Mouse (Mus musculus): ENCODE measurements around the gene Pld2. TPM values are rescaled to one million over a fixed set of nuclear protein-coding genes. Genes with fewer than 3 reads are reported as not detected.
A peak's percentile ranks its signal among the peaks of the same experiment; 100 is the strongest.

Pld2 gene
- total and polyA plus RNA-seq, 3 experiments = 4.3 to 15.1 (median 5.8) TPM

GRCm38 (mm10) chr11:70597301-70597700 lies 57.4 kb downstream of the Pld2 start:
- Histone ChIP-seq H3K27me3 (ENCODE audit: control insufficient read depth, insufficient read depth, low read length) (no peaks in the 10 kb centered on the region), H3K4me3 (no peak overlapping the region), H3K36me3 (ENCODE audit: control insufficient read depth, insufficient read depth, low read length) (no peaks in the 10 kb centered on the region; the same call in 1 of the 2 replicates), H3K79me2 (replicated peaks; ENCODE audit: control insufficient read depth, insufficient read depth, low read length) (no peaks in the 10 kb centered on the region), H3K9ac (ENCODE audit: low read depth, low read length) (no peak overlapping the region), H3K4me1 (ENCODE audit: control insufficient read depth, insufficient read depth, low read length) (peaks cover 14% of the 10 kb centered on the region), H3K27ac (no peak overlapping the region; the same call in 1 of the 2 replicates)
- DNase-seq = no peak
- WGBS = 59% methylated on average over 6 of the region's 6 CpGs
- intact Hi-C loops (cut with DNase I) = no loop called here
- TF ChIP-seq EP300 (IDR thresholded peaks at IDR 0.05; ENCODE audit: insufficient read depth, low read depth, low read length) = no peak
- TF ChIP-seq CTCF (IDR thresholded peaks at IDR 0.05) = no peak
- no peak for TF ChIP-seq POLR2A (IDR thresholded peaks at IDR 0.05; ENCODE audit: insufficient read depth, low read depth, low read length)

DNA sequence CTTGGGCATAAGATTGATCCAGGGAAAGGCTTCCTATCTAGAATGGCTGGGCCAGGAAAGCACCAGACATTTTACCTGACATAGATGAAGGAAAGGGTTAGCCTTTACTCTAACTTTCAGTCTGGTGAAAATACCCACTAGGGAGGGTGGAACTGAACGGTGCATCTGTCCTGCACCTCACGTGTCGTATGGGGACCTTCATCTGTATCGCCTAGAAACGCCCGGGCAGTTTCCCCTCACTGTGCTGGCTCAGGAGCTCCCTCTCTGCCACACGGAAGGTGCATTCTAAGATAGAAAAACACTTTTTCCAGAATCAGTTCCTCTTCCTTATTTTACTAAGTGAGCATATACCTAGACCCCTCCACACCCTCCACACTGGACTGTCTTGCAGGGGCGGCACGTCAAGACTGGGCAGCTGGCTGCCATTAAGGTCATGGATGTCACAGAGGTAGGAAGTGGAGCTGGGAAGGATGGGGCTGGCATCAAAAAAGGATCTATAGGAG lies 58.6 kb downstream of the Pld2 start:
- WGBS = 85% methylated on average over 9 of the region's 9 CpGs
- no peaks in the 10 kb centered on the region; the same call in 1 of the 2 replicates for H3K36me3 ChIP-seq (ENCODE audit: control insufficient read depth, insufficient read depth, low read length)
- H3K4me3 ChIP-seq = no peak overlapping the region
- no peak for DNase-seq
- no peak for TF ChIP-seq POLR2A (IDR thresholded peaks at IDR 0.05; ENCODE audit: insufficient read depth, low read depth, low read length)
- H3K79me2 ChIP-seq (replicated peaks; ENCODE audit: control insufficient read depth, insufficient read depth, low read length) = no peaks in the 10 kb centered on the region
- no peak overlapping the region for H3K27ac ChIP-seq
- H3K4me1 ChIP-seq (ENCODE audit: control insufficient read depth, insufficient read depth, low read length) = peaks cover 12% of the 10 kb centered on the region
- no peaks in the 10 kb centered on the region for H3K27me3 ChIP-seq (ENCODE audit: control insufficient read depth, insufficient read depth, low read length)
- intact Hi-C loops (cut with DNase I) = no loop called here
- H3K9ac ChIP-seq (ENCODE audit: low read depth, low read length) = no peak overlapping the region

DNA sequence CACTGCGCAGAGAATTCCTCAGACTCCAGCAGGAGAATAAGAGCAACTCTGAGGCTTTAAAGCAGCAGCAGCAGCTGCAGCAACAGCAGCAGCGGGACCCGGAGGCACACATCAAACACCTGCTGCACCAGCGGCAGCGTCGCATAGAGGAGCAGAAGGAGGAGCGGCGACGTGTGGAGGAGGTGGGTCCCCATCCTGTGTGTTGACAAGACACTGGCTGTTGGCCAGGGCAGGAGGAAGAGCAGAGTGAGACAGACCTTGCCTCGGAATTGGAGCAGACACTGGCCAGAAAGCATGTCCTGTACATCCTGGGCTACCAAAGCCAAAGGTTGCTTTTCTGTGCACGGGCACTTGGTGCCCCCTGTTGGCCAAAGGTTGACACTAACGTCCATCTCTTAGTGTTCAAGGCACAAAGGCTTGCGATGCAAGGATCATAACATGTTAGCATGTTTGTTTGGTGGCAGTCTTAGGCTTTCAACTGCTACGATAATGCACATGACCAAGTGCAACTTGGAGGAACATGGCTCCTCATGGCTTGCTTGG lies 65.2 kb downstream of the Pld2 start:
- Histone ChIP-seq H3K4me1 (ENCODE audit: control insufficient read depth, insufficient read depth, low read length) (no peaks in the 10 kb centered on the region), H3K27me3 (ENCODE audit: control insufficient read depth, insufficient read depth, low read length) (no peaks in the 10 kb centered on the region), H3K27ac (no peak overlapping the region), H3K9ac (ENCODE audit: low read depth, low read length) (no peak overlapping the region), H3K4me3 (no peak overlapping the region), H3K36me3 (ENCODE audit: control insufficient read depth, insufficient read depth, low read length) (no peaks in the 10 kb centered on the region), H3K79me2 (replicated peaks; ENCODE audit: control insufficient read depth, insufficient read depth, low read length) (no peaks in the 10 kb centered on the region)
- intact Hi-C loops (cut with DNase I) = loop anchor here (1.0 to 10.0 kb wide), 6 partner anchors 40 to 193 kb away; partner anchors contain the start of genes Cxcl16, Med11, Pelp1 and Pld2
- WGBS = 57% methylated on average over 14 of the region's 14 CpGs
- DNase-seq = peak; percentile 79 to 84
- no peak for TF ChIP-seq POLR2A (IDR thresholded peaks at IDR 0.05; ENCODE audit: insufficient read depth, low read depth, low read length)
- peak; percentile 98; the same call in 1 of the 2 replicates for TF ChIP-seq CTCF (IDR thresholded peaks at IDR 0.05)
- TF ChIP-seq EP300 (IDR thresholded peaks at IDR 0.05; ENCODE audit: insufficient read depth, low read depth, low read length) = peak; percentile 95

DNA sequence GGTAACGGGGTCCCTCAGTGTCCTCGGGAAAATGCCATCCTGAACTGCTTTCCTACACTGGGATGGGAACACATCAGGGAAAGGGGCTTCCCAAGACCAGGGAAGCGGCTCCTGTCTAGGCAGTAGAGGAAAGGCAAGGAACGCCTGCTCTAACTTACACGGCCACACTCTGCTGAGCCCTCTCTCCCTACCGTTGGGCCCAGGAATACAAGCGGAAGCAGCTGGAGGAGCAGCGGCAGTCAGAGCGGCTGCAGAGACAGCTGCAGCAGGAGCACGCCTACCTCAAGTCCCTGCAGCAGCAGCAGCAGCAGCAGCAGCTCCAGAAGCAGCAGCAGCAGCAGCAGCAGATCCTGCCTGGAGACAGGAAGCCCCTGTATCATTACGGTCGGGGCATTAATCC lies 66.9 kb downstream of the Pld2 start:
- intact Hi-C loops (cut with DNase I) = loop anchor here (5.0 to 10.0 kb wide), 2 partner anchors 152 to 194 kb away; partner anchors contain the start of genes Cxcl16, Med11, Pelp1 and Zmynd15

DNA sequence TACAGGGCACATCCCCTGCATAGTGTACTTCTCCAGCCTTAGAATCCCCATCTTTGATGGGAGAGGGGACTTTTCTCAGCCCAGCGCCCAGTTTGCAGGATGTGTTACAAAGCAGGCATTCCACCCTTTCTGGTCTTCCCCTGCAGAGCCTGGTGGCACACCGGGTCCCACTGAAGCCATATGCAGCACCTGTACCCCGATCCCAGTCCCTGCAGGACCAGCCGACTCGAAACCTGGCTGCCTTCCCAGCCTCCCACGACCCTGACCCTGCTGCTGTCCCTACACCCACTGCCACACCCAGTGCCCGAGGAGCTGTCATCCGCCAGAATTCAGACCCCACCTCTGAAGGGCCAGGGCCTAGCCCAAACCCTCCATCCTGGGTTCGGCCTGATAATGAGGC lies 67.7 kb downstream of the Pld2 start:
- no peak overlapping the region for H3K9ac ChIP-seq (ENCODE audit: low read depth, low read length)
- H3K36me3 ChIP-seq (ENCODE audit: control insufficient read depth, insufficient read depth, low read length) = no peaks in the 10 kb centered on the region
- no peak overlapping the region for H3K27ac ChIP-seq
- WGBS = 83% methylated on average over 9 of the region's 9 CpGs
- no peaks in the 10 kb centered on the region for H3K4me1 ChIP-seq (ENCODE audit: control insufficient read depth, insufficient read depth, low read length)
- DNase-seq = no peak
- no peaks in the 10 kb centered on the region for H3K79me2 ChIP-seq (replicated peaks; ENCODE audit: control insufficient read depth, insufficient read depth, low read length)
- intact Hi-C loops (cut with DNase I) = loop anchor here (5.0 to 10.0 kb wide), 2 partner anchors 153 to 195 kb away; partner anchors contain the start of genes Cxcl16, Med11, Pelp1 and Zmynd15
- H3K27me3 ChIP-seq (ENCODE audit: control insufficient read depth, insufficient read depth, low read length) = no peaks in the 10 kb centered on the region
- TF ChIP-seq CTCF (IDR thresholded peaks at IDR 0.05) (no peak), POLR2A (IDR thresholded peaks at IDR 0.05; ENCODE audit: insufficient read depth, low read depth, low read length) (no peak), EP300 (IDR thresholded peaks at IDR 0.05; ENCODE audit: insufficient read depth, low read depth, low read length) (no peak)
- H3K4me3 ChIP-seq = no peak overlapping the region

More for the DNA sequence above, 66.9 kb downstream of the Pld2 start:
- Histone ChIP-seq H3K4me3 (no peak overlapping the region), H3K27ac (no peak overlapping the region), H3K36me3 (ENCODE audit: control insufficient read depth, insufficient read depth, low read length) (no peaks in the 10 kb centered on the region), H3K79me2 (replicated peaks; ENCODE audit: control insufficient read depth, insufficient read depth, low read length) (no peaks in the 10 kb centered on the region), H3K27me3 (ENCODE audit: control insufficient read depth, insufficient read depth, low read length) (no peaks in the 10 kb centered on the region), H3K4me1 (ENCODE audit: control insufficient read depth, insufficient read depth, low read length) (no peaks in the 10 kb centered on the region), H3K9ac (ENCODE audit: low read depth, low read length) (no peak overlapping the region)
- TF ChIP-seq POLR2A (IDR thresholded peaks at IDR 0.05; ENCODE audit: insufficient read depth, low read depth, low read length) (no peak), EP300 (IDR thresholded peaks at IDR 0.05; ENCODE audit: insufficient read depth, low read depth, low read length) (no peak), CTCF (IDR thresholded peaks at IDR 0.05) (no peak)
- 81% methylated on average over 12 of the region's 12 CpGs for WGBS
- DNase-seq = no peak

Other genes starting within 250 kb of the Pld2 start
- gene Alox12e, start 217.4 kb upstream of the Pld2 start, total RNA-seq (2021) = under 1 TPM in 1 of 2 experiments, not detected in 1; 0.16 TPM
- 0.10 TPM in 1 of 2 replicates, not detected in the other for gene Alox12e, start 217.4 kb upstream of the Pld2 start, polyA plus RNA-seq (2012; rRNA removed)
- 10 to 100 TPM in 1 of 2 experiments, 1 to 10 TPM in 1; 5.5 to 13.7 TPM for gene Alox15, start 188.0 kb upstream of the Pld2 start, total RNA-seq (2021)
- 1.5 and 2.9 TPM in 2 replicates for gene Alox15, start 188.0 kb upstream of the Pld2 start, polyA plus RNA-seq (2012; rRNA removed)
- 10 to 100 TPM; 17.0 to 20.7 TPM for gene Pelp1, start 130.0 kb upstream of the Pld2 start, total RNA-seq (2021)
- 12.4 and 13.0 TPM in 2 replicates for gene Pelp1, start 130.0 kb upstream of the Pld2 start, polyA plus RNA-seq (2012; rRNA removed)
- gene Arrb2, start 107.4 kb upstream of the Pld2 start, total RNA-seq (2021) = 10 to 100 TPM; 10.2 to 10.8 TPM
- gene Arrb2, start 107.4 kb upstream of the Pld2 start, polyA plus RNA-seq (2012; rRNA removed) = 23.6 and 27.6 TPM in 2 replicates
- 1 to 10 TPM; 6.6 to 6.7 TPM for gene Med11, start 88.1 kb upstream of the Pld2 start, total RNA-seq (2021)
- 7.8 and 9.7 TPM in 2 replicates for gene Med11, start 88.1 kb upstream of the Pld2 start, polyA plus RNA-seq (2012; rRNA removed)
- 1 to 10 TPM; 1.3 to 2.9 TPM for gene Zmynd15, start 80.6 kb upstream of the Pld2 start, total RNA-seq (2021)
- gene Zmynd15, start 80.6 kb upstream of the Pld2 start, polyA plus RNA-seq (2012; rRNA removed) = 3.2 and 3.8 TPM in 2 replicates
- gene Cxcl16, start 80.1 kb upstream of the Pld2 start, total RNA-seq (2021) = 1 to 10 TPM; 7.9 to 8.8 TPM
- 17.6 and 20.6 TPM in 2 replicates for gene Cxcl16, start 80.1 kb upstream of the Pld2 start, polyA plus RNA-seq (2012; rRNA removed)
- gene Tm4sf5, start 34.8 kb upstream of the Pld2 start, total RNA-seq (2021) = 1 to 10 TPM; 1.2 to 1.3 TPM
- 1.5 and 2.1 TPM in 2 replicates for gene Tm4sf5, start 34.8 kb upstream of the Pld2 start, polyA plus RNA-seq (2012; rRNA removed)
- gene Vmo1, start 25.4 kb upstream of the Pld2 start, total RNA-seq (2021) = not detected
- gene Vmo1, start 25.4 kb upstream of the Pld2 start, polyA plus RNA-seq (2012; rRNA removed) = not detected in 2 replicates
- gene Gltpd2, start 20.9 kb upstream of the Pld2 start, total RNA-seq (2021) = not detected
- gene Gltpd2, start 20.9 kb upstream of the Pld2 start, polyA plus RNA-seq (2012; rRNA removed) = not detected in 2 replicates
- gene Psmb6, start 14.7 kb upstream of the Pld2 start, total RNA-seq (2021) = 100 to 1,000 TPM; 204 to 231 TPM
- 296 and 367 TPM in 2 replicates for gene Psmb6, start 14.7 kb upstream of the Pld2 start, polyA plus RNA-seq (2012; rRNA removed)
- gene Gm40193, start 7.1 kb upstream of the Pld2 start, total RNA-seq (2021) = not detected
- gene Gm40193, start 7.1 kb upstream of the Pld2 start, polyA plus RNA-seq (2012; rRNA removed) = not detected in 2 replicates
- 10 to 100 TPM; 41.3 to 46.8 TPM for gene Mink1, start 22.8 kb downstream of the Pld2 start, total RNA-seq (2021)
- 40.8 and 49.6 TPM in 2 replicates for gene Mink1, start 22.8 kb downstream of the Pld2 start, polyA plus RNA-seq (2012; rRNA removed)
- not detected for gene 4930544D05Rik, start 75.8 kb downstream of the Pld2 start, total RNA-seq (2021)
- gene 4930544D05Rik, start 75.8 kb downstream of the Pld2 start, polyA plus RNA-seq (2012; rRNA removed) = 0.31 TPM in 1 of 2 replicates, not detected in the other
- not detected for gene Chrne, start 79.2 kb downstream of the Pld2 start, total RNA-seq (2021)
- gene Chrne, start 79.2 kb downstream of the Pld2 start, polyA plus RNA-seq (2012; rRNA removed) = not detected in 2 replicates
- under 1 TPM; 0.34 to 0.98 TPM for gene Gp1ba, start 99.1 kb downstream of the Pld2 start, total RNA-seq (2021)
- 0.29 and 0.59 TPM in 2 replicates for gene Gp1ba, start 99.1 kb downstream of the Pld2 start, polyA plus RNA-seq (2012; rRNA removed)
- 10 to 100 TPM; 50.8 to 58.7 TPM for gene Rnf167, start 107.2 kb downstream of the Pld2 start, total RNA-seq (2021)
- gene Rnf167, start 107.2 kb downstream of the Pld2 start, polyA plus RNA-seq (2012; rRNA removed) = 65.0 and 80.9 TPM in 2 replicates
- 100 to 1,000 TPM; 532 to 626 TPM for gene Slc25a11, start 107.4 kb downstream of the Pld2 start, total RNA-seq (2021)
- 632 and 932 TPM in 2 replicates for gene Slc25a11, start 107.4 kb downstream of the Pld2 start, polyA plus RNA-seq (2012; rRNA removed)
- gene Pfn1, start 114.6 kb downstream of the Pld2 start, total RNA-seq (2021) = 100 to 1,000 TPM; 270 to 280 TPM
- 439 and 479 TPM in 2 replicates for gene Pfn1, start 114.6 kb downstream of the Pld2 start, polyA plus RNA-seq (2012; rRNA removed)
- gene Eno3, start 117.1 kb downstream of the Pld2 start, total RNA-seq (2021) = 1,000 to 10,000 TPM; 1,523 to 1,659 TPM
- 1,222 and 1,919 TPM in 2 replicates for gene Eno3, start 117.1 kb downstream of the Pld2 start, polyA plus RNA-seq (2012; rRNA removed)
- gene Spag7, start 129.4 kb downstream of the Pld2 start, total RNA-seq (2021) = 10 to 100 TPM; 82.8 to 99.4 TPM
- gene Spag7, start 129.4 kb downstream of the Pld2 start, polyA plus RNA-seq (2012; rRNA removed) = 72.9 and 87.8 TPM in 2 replicates
- 10 to 100 TPM; 37.8 to 37.9 TPM for gene Camta2, start 148.0 kb downstream of the Pld2 start, total RNA-seq (2021)
- 27.6 and 32.5 TPM in 2 replicates for gene Camta2, start 148.0 kb downstream of the Pld2 start, polyA plus RNA-seq (2012; rRNA removed)
- 1 to 10 TPM; 6.3 to 6.9 TPM for gene Inca1, start 160.1 kb downstream of the Pld2 start, total RNA-seq (2021)
- gene Inca1, start 160.1 kb downstream of the Pld2 start, polyA plus RNA-seq (2012; rRNA removed) = 4.6 and 5.4 TPM in 2 replicates
- 100 to 1,000 TPM; 477 to 524 TPM for gene Kif1c, start 160.5 kb downstream of the Pld2 start, total RNA-seq (2021)
- 153 and 228 TPM in 2 replicates for gene Kif1c, start 160.5 kb downstream of the Pld2 start, polyA plus RNA-seq (2012; rRNA removed)
- 1 to 10 TPM; 7.5 to 8.5 TPM for gene Zfp3, start 224.1 kb downstream of the Pld2 start, total RNA-seq (2021)
- gene Zfp3, start 224.1 kb downstream of the Pld2 start, polyA plus RNA-seq (2012; rRNA removed) = 1.5 and 3.5 TPM in 2 replicates